Mouse (Mus musculus) olfactory bulb, adult 2 months (tissue): ENCODE results near the gene Arntl. TPM values are rescaled to one million over a fixed set of nuclear protein-coding genes. Genes with fewer than 3 reads are reported as not detected.

Experiments used
- H3K27ac ChIP-seq: fragments of 200-500 bp; 2 replicates; pipeline ENCODE4 v1.5.1; 2012; ENCODE audit warnings: low read depth, low read length; ENCODE audit not compliant: insufficient read depth
- H3K4me1 ChIP-seq: fragments of 200-500 bp; 2 replicates; pipeline ENCODE4 v1.6.1; 2012; ENCODE audit warnings: low read length; ENCODE audit not compliant: control insufficient read depth, insufficient read depth
- H3K4me3 ChIP-seq: fragments of 200-500 bp; 2 replicates; pipeline ENCODE4 v1.5.1; 2012; ENCODE audit warnings: mild to moderate bottlenecking, low read depth, low read length, moderate library complexity; ENCODE audit not compliant: insufficient read depth
- CTCF ChIP-seq: fragments of 200-500 bp; IDR thresholded peaks from 2 replicates; pipeline ENCODE4 v1.5.1; 2012; ENCODE audit warnings: low read depth, mild to moderate bottlenecking, low read length, moderate library complexity; ENCODE audit not compliant: insufficient read depth
- POLR2A ChIP-seq: fragments of 200-500 bp; IDR thresholded peaks from 2 replicates; pipeline ENCODE4 v1.6.1; 2012; ENCODE audit warnings: mild to moderate bottlenecking, low read depth, low read length, moderate library complexity; ENCODE audit not compliant: insufficient read depth
- WGBS: fragments of 180-500 bp; shearing (Covaris S2); methylation state at CpG from one replicate; pipeline ENCODE4 v1.1.7; 2018; 5-methylcytosine and 5-hydroxymethylcytosine counted together
- polyA plus RNA-seq: library from polyadenylated mRNA; stranded (reverse); fragments of >200 nt; gene quantifications from 2 replicates; pipeline ENCODE4 v1.2.4, GENCODE M21; 2012; ENCODE audit warnings: low replicate concordance; ENCODE audit not compliant: missing spikeins, insufficient read depth, insufficient read length

Gene Arntl
- polyA plus RNA-seq, 1 experiment: not detected

GRCm38 (mm10) chr7:113197161-113197775 is 10.0 kb upstream of the Arntl start:
- TF ChIP-seq CTCF (no peak), POLR2A (no peak)
- 53% methylated on average over 10 of the region's 10 CpGs for WGBS
- Histone ChIP-seq H3K27ac (no peak overlapping the region), H3K4me3 (no peak overlapping the region), H3K4me1 (peaks cover 6% of the 10 kb centered on the region; the same call in 1 of the 2 replicates)

- 43% methylated on average over 3 of the region's 3 CpGs for WGBS
- Histone ChIP-seq H3K27ac (no peak overlapping the region), H3K4me1 (peaks cover 6% of the 10 kb centered on the region; the same call in 1 of the 2 replicates), H3K4me3 (no peak overlapping the region)
- TF ChIP-seq CTCF: no peak
Measured at GRCm38 (mm10) chr7:113201584-113201983, 5.7 kb upstream of the Arntl start.

- peak overlapping the region; percentile 82 for H3K4me3 ChIP-seq
- peak overlapping the region; percentile 58 for H3K27ac ChIP-seq
- peaks cover 15% of the 10 kb centered on the region for H3K4me1 ChIP-seq
- under 1% methylated on average over 98 of the region's 98 CpGs for WGBS
- TF ChIP-seq CTCF: no peak
- TF ChIP-seq POLR2A: peak; percentile 25; the same call in 1 of the 2 replicates
Measured at GRCm38 (mm10) chr7:113207471-113208387, 464 bp downstream of the Arntl start.

GRCm38 (mm10) chr7:113208388-113208753 is 1.1 kb downstream of the Arntl start:
- Histone ChIP-seq H3K4me3 (peak overlapping the region; percentile 82), H3K4me1 (peaks cover 15% of the 10 kb centered on the region), H3K27ac (peak overlapping the region; percentile 58; the same call in 1 of the 2 replicates)
- no peak for TF ChIP-seq CTCF
- TF ChIP-seq POLR2A: no peak
- WGBS: 2% methylated on average over 19 of the region's 19 CpGs

- H3K4me1 ChIP-seq: peaks cover 23% of the 10 kb centered on the region
- 54% methylated on average over 4 of the region's 4 CpGs for WGBS
- H3K27ac ChIP-seq: no peak overlapping the region
- H3K4me3 ChIP-seq: no peak overlapping the region
- TF ChIP-seq CTCF: no peak
- TF ChIP-seq POLR2A: no peak
Measured at GRCm38 (mm10) chr7:113210441-113210840, 3.2 kb downstream of the Arntl start.

- no peak overlapping the region for H3K4me3 ChIP-seq
- peaks cover 25% of the 10 kb centered on the region for H3K4me1 ChIP-seq
- 61% methylated on average over 6 of the region's 6 CpGs for WGBS
- TF ChIP-seq POLR2A: no peak
- TF ChIP-seq CTCF: no peak
- H3K27ac ChIP-seq: no peak overlapping the region
Measured at GRCm38 (mm10) chr7:113214245-113215169, 7.2 kb downstream of the Arntl start.

GRCm38 (mm10) chr7:113216152-113216551 is 8.9 kb downstream of the Arntl start:
- 52% methylated on average over 8 of the region's 8 CpGs for WGBS
- Histone ChIP-seq H3K4me3 (no peak overlapping the region), H3K4me1 (peaks cover 21% of the 10 kb centered on the region), H3K27ac (no peak overlapping the region)
- no peak for TF ChIP-seq POLR2A
- TF ChIP-seq CTCF: no peak

- TF ChIP-seq CTCF (no peak), POLR2A (no peak)
- 82% methylated on average over 13 of the region's 13 CpGs for WGBS
- Histone ChIP-seq H3K4me1 (peaks cover 19% of the 10 kb centered on the region), H3K27ac (no peak overlapping the region), H3K4me3 (no peak overlapping the region)
Measured at GRCm38 (mm10) chr7:113219416-113219815, 12.2 kb downstream of the Arntl start.
